Mouse (Mus musculus) CH12F3 (cell line): ENCODE measurements around the gene Scrn3.

Experiments
- in situ Hi-C: fragments of 300-500 bp; cut with MboI; formaldehyde crosslinking; loops from 2 replicates; pipeline ENCODE4 v1.14.3; 2020; ENCODE audit warnings: low sequenced_read_pairs

Scrn3 gene

DNA sequence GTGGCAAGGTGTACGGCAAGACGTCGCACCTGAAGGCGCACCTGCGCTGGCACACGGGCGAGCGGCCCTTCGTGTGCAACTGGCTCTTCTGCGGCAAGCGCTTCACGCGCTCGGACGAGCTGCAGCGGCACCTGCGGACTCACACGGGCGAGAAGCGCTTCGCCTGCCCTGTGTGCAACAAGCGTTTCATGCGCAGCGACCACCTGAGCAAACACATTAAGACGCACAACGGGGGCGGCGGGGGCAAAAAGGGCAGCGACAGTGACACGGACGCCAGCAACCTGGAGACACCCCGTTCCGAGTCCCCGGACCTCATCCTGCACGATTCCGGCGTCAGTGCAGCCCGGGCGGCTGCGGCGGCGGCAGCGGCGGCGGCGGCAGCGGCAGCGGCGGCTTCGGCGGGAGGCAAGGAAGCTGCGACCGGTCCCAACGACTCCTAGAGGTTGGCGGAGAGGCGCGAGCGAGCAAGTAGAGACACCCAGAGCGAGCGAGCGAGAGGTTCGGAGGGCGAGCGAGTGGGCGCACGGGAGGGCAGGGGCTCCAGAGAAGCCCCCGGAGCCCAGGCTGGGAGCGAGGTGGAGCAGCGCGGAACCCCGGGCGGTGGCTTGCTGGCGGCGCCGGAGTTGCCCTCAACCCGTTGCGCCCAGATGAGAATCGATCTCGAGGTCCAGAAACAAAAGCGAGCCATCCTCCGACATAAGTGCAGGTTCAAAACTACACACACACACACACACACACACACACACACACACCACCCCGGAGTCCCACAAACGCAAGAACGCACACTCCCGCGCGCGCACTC is 38.1 kb upstream of the Scrn3 start:
- in situ Hi-C loops, result loop anchor here (10.0 kb wide), 1 partner anchor 110 kb away; no protein-coding TSS in a partner anchor

DNA sequence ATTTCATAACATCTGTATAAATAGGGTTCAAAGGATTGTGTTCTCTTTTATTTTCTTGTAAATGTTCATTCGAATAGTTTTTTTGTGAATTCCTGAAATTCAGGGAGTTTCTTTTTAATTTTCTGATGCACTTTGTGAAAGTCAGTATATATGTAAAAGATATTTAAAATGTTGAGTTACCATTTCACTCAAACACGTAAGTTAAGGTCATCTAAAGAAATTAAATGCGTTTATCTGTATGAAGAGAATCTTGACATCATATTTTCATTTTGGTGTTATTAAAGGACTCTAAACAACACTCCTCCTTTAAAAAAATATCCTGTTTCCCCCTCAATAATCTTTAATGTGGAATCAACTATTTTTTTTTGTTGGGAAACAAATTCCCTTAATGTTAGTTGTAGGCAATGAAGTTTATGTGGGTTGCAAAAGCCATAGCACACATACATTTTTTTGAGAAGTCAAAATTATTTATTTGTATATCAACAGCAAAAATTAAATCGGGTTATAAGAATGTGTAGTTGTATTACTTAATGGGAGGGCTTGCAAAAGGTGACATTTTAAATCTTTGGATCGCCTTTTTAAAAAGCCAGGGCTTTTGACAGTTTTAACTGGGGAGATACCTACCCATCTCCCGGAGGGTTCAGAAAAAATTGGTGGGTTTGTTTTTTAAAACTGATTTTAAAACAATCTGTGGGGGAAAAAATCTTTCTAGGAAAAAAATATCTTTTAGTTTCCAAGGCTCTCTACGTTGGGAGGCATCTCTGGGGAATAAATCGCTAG is 37.0 kb upstream of the Scrn3 start:
- in situ Hi-C loops, result loop anchor here (10.0 to 25.0 kb wide), 2 partner anchors 111 to 1038 kb away; no protein-coding TSS in a partner anchor

DNA sequence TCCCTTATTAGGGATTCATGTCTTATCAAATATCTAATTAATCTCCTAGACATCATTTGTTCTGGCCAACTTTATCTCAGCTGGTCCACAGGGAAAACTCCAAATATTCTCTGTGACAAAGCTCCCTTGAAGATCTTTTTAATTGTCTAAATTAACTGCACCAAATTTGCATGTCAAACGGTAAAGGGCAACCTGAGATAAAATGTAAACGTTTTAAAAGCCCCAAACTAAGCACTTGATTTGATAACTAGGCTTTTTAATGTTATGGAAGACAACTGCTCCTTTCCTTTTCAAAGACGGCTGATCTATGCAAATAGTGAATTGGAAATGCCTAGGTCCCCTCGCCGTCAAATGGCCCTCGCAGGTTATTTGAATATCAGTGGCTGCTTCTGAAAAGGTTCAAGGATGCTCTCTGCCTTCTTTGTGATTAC is 36.2 kb upstream of the Scrn3 start:
- in situ Hi-C loops, result loop anchor here (10.0 to 25.0 kb wide), 2 partner anchors 111 to 1039 kb away; no protein-coding TSS in a partner anchor

DNA sequence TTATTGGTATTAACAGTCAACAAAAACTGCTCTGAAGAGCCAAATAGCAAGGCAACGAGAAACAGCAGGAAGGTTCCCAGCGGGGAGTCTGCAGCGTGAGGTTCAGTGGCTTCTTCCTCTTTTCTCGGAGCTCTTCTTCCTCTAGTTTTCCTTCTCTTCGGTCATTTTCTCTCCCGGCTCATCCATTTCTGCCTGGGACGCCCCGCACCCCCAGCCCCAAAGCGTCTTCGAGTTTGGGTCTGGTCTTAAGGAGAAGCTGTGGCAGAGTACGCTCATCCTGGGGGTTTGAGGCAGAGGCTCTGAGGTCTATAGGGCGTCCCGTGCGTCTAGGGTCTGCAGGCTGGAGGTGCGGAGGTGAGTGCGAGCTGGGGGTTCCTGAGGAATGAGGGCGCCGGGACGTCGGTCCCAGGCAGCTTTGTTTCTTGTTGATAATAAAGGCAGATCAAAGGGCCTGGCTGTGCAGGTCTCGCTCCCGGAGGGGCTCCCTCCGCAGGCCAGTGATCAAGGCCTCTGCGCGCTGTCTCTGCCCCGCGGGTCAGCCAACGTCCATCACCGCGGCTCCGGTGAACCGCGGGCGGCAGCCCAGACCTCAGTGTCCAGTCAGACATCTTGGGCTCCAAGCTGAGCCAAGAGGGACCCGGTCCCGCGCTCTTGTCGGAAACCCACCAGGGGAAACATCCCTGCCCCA is 35.2 kb upstream of the Scrn3 start:
- in situ Hi-C loops, result loop anchor here (10.0 to 25.0 kb wide), 2 partner anchors 112 to 1040 kb away; no protein-coding TSS in a partner anchor

DNA sequence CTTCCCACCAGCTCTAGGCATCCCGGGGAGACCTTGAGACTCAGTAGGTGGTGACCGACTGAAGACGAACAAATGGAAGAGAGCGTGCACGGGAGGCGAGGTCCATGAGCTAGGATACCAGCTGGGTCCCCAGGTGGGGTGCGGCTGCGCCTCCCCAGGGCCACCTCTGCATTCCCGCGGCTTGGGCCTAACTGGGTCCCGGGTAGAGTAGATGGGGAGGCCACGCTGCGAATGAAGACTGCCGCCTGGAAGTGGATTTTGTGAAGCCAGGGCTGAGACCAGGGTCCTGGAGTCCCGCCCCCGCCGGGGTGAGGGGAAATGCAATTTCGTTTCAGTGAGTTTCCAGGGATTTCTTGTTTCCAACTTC is 34.7 kb upstream of the Scrn3 start:
- in situ Hi-C loops, result loop anchor here (10.0 to 25.0 kb wide), 2 partner anchors 113 to 1040 kb away; no protein-coding TSS in a partner anchor

DNA sequence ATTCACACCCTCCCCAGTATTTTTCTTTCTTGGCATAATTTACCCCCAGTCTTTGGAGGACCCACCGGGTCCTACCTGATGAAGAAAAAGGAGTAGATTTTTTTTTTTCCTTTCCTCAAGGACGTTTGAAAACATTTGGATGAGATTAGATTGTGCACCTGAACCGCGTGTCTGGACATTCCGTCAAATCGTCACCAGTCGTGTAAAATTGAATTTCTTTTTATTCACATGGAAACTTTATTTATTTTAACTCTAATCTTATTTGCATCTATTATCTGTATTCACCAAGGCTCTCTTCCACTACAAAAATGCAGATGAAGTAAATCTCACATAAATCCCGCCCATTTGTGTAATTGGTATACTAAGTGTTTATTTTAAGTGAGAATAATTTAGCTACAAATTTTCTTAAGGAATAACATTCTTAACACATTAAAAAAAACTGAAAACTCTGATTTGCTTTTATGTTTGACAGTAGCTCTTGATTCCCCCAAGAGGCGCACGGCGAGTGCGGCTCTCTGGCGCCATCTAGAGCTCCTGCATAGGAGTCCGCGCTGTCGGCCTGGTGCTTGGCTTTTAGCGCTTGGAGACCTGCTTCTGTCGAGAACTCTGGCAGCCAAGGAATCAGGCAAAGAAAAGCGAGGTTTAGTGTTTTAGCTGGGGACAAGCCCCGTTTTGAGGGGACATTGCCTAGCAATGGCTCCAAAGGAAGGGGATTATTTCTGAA is 34.1 kb upstream of the Scrn3 start:
- in situ Hi-C loops, result loop anchor here (10.0 to 25.0 kb wide), 2 partner anchors 113 to 1041 kb away; no protein-coding TSS in a partner anchor

DNA sequence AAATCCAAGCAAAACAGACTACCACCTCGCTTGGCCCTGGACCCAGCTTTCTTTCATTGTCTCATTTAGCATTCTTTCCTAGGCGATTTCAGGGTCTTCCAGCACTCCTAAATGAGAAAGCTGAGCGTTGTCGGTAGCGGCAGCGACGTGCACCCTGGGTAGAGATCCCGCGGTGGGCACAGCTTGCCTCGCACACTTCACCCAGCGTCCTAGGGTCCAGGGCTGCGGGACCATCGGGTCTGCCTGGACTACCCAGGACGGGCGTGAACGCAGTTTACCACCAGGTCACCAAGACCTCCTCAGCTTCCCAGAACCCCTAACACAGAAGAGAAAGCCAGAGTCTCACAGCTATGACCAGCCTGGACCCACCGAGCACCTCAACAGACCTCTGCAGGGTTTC is 33.5 kb upstream of the Scrn3 start:
- in situ Hi-C loops, result loop anchor here (10.0 to 25.0 kb wide), 2 partner anchors 114 to 1042 kb away; no protein-coding TSS in a partner anchor

DNA sequence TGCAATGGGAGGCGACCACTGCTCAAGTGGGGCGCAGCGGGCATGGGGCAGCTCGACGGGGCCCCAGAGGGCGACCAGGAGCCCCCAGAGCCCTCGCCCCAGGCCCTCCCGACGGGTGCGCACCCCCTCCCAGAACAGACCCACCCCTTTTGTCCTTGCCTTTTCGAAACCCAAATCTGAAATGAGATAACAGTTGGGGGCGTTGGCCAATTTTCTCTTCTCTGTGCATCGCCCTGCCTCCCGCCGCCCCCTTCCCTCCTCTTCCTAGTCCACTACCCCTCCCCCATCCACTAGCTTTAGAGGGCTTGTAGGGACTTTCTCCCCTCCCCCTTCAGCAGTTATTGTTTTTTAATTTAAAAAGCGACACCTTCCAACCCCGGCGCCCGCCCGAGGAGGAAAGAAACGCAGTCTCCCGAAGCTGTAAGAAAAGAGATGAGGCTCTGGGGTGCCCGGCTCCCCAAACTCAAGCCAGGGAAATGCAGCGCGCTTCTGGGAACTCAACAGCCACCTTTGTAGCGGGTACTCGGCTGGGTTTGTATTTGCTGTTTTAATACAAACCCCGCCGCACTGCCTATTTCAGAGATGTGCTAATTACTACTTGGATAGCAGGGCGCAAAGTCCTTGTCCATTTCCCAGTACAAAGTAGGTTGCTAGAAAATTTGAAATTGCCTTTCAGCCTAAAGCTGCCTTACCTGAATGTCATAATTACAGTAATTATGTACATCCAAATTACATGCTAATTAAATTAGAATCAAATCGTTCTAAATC is 32.9 kb upstream of the Scrn3 start:
- in situ Hi-C loops, result loop anchor here (10.0 to 25.0 kb wide), 2 partner anchors 115 to 1042 kb away; no protein-coding TSS in a partner anchor

DNA sequence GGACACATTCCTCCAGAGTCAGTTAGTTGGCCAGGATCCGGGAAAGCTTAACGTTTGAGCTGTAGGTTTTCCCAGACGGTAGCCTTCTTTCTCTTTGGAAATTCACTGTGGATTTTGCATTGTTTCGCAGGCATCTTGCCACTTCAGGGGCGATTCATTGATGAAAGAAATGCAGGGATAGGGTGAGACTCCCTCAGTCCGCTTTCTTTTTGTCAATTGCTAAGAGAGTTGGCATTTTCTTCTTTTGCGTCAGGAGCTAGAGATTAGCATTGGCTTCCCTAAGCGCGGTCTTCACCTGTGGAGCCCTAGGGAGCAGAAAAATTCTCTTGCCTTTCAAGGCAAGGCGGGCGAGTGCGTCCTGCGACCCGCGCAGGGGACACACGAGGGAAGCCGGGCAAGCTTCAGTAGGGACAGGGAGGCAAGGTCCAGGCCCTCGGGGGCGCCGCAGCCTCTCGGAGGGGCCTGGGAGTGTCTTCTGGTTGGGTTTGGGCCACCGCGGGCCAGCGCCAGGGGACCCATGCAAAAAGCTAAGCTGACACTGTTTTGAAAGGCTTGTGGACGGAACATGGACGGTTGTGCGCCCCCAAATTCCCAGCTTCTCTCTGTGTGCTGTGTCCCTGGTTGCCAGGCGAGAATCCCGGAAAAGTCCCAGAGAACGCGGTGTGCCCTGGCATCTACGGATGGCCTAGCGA is 31.9 kb upstream of the Scrn3 start:
- in situ Hi-C loops, result loop anchor here (25.0 kb wide), 1 partner anchor 1043 kb away; no protein-coding TSS in a partner anchor

DNA sequence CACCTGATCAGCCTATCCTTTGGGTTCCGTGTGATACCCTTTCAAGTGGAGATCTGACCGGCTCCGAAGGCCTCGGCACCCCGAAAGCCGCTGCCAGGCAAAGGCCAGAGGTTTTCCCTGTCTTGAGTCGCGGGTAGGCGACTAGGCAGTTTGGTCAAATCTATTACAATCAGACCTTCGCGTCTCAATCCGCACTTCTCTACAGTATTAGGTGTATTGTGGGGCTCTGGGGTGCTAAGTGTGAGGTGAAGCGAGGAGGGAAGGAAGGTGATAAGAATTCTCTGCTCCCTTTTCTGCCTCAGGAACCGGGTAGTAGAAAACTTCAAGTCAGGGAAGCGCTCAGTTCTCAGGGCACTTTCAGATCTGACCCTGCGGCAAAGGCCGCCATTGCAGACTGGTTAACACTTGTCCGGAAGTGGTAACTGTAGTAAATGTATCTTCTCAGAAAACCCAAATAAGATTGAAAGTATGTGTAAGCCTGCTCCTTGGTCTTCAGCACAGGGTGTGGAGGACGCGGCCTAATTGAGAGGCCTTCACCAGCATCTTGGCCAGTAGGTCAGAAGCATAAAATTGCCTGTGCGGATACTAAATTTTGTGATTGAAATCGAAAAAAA is 31.2 kb upstream of the Scrn3 start:
- in situ Hi-C loops, result loop anchor here (25.0 kb wide), 1 partner anchor 1044 kb away; no protein-coding TSS in a partner anchor

DNA sequence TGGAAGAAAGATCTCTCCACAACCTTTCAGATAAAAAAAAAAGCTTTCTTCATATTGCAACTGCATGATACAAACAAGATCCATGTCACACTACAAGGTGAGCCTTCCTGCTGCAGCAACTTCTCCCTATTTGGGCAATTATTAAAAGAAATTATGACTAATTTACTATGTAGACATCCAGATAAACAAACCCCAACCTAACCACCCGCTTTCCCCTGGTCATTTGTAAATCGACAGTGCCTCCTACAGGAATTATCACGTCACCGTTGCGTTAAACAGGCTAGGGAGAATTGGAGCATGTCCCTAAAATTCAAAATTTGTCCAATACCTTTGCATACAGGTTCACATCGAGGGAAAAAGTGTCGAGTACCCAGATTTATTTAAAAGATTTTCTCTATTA is 30.7 kb upstream of the Scrn3 start:
- in situ Hi-C loops, result loop anchor here (25.0 kb wide), 1 partner anchor 1044 kb away; no protein-coding TSS in a partner anchor

DNA sequence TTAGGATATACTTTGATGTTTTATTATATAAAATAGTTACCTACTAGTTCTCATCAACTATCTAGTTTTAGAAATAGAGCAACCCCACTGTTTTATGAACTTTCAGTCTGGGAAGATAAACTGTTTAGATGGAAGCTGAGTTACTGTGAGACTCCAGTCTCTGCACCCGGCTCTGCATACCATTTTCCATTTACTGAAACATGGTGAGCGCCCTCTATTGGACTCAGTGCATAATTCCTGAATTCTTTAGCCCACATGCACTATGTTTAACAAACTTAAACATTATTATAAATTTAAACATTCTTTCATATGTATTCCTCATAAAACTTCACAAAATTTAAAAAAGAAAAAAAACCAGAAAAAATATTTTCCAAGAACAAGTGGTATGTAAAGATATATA is 26.8 kb upstream of the Scrn3 start:
- in situ Hi-C loops, result loop anchor here (25.0 kb wide), 1 partner anchor 1048 kb away; no protein-coding TSS in a partner anchor

DNA sequence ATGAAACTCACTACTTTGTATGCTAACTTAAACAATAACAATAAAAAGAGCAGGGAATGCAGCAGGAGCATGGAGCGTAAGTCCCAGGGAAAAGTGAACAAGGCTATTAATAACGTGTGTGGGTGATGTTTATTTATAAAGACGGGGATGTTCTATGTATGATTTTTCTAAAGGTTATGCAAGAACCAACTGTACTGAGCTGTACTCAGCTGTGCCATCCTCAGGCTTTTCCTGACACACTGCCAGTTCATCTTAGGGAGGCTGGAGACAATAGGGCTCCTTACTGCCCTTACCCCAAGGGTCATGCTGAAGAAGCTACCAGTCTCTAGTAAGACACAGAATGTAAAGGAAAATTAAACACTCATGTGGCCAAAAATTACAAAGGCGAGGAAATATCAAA is 21.3 kb upstream of the Scrn3 start:
- in situ Hi-C loops, result loop anchor here (25.0 kb wide), 1 partner anchor 1054 kb away; no protein-coding TSS in a partner anchor

DNA sequence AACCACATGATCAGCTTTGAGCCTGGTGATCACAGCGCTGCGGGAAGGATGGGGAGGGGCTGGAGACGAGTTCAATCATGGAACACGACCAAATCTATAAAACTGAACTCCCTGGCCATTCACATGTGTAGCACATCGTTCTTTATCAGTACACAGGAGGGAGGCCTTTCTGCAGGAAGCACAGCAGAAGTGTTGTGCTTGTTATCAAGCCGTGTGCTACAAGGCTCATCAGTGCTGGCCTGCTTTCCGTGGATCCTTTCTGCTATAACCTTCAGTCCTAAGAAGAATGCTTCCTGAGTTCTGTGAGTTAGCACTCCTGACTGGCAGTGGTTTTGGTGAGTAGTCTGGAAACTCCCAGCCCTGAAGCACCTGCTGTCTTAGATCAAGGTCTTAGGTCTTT is 17.4 kb upstream of the Scrn3 start:
- in situ Hi-C loops, result loop anchor here (25.0 kb wide), 1 partner anchor 1058 kb away; no protein-coding TSS in a partner anchor

DNA sequence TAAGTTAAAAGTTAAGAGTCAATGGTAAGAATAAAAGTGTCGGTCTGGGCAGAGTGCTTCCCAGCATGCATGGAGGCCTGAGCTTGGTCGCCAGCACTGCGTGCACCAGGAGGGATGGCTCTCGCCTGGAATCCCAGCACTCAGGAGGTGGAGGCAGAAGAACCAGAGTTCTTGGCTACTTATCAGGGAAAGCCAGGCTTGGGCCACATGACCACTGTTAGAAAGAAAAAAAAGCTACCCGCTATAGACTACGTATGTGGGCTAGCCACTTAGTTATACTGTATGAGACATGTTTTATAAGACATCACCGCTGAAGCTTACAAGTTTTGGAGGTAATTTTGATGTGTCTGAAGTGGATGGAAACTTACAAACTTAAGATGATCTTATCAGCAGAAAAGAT is 14.2 kb upstream of the Scrn3 start:
- in situ Hi-C loops, result loop anchor here (25.0 kb wide), 1 partner anchor 1061 kb away; no protein-coding TSS in a partner anchor

DNA sequence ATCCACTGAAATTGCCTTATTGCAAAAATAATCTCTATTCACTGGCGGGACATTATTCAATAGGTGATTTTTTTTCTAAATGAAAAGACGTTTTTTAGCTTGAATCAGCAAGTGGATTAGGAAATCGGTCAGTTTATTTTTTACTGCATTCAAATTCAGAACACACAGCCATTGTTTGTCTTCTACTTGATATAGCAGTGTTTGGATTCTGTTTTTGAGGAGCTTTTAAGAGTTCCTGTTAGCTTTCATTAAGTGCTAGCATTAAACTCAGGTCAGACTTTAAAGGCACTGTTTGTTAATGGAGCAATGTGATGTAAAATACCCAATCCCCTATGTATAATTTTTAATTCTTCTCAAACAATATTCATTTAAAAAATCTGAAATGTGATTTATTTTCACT is 13.6 kb upstream of the Scrn3 start:
- in situ Hi-C loops, result loop anchor here (25.0 kb wide), 1 partner anchor 1062 kb away; no protein-coding TSS in a partner anchor

DNA sequence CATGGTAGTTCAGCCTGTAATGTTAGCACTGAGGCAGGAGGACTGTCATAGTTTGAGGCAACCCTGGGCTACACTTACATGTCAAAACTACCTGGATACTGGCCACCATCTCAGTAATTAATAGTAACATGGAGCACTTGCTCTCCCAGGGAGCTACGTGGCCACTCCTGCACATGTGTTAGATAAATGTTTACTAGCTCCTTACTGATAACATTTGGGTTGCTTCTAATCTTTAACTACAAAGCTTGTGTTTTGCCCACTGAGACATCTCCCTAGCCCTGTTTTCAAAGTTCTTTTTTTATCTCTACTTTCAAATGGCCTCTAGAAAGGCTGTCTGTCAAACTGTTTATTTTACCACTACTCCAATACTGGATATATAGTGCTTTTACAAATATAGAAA is 10.4 kb upstream of the Scrn3 start:
- in situ Hi-C loops, result no loop called here

DNA sequence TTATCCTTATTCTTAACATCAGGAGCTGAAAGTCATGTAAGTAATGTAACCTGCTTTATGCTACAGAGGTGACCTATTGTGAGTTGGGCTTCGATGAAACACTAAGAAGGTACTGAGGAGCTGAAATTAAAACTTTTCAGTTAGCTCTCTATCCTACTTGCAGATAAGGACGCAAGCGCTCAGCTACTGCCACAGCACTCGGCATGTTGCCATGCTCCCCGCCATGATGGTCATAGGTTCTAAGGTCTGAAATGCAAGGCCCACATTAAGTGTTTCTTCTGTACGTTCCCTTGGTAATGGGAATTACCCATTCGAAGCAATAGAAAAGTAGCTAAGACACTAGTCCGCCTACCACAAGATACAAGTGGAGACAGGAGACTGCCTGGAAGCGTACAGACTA is 9.7 kb upstream of the Scrn3 start:
- in situ Hi-C loops, result no loop called here
